Mouse (Mus musculus) lung, embryonic 14.5 days (tissue): ENCODE results near the gene Erbb2. TPM values are rescaled to one million over a fixed set of nuclear protein-coding genes. Genes with fewer than 3 reads are reported as not detected.
"Not testable (repeated sequence)": the region's sequence is repeated elsewhere in the genome, so short reads cannot be mapped to it uniquely, and the experiment has no call there.

Source experiments
- ATAC-seq: fragments of 200-750 bp; cut with Nextera tagmentation; 2 replicates; pipeline ENCODE4 v1.8.0; 2017; ENCODE audit warnings: mild to moderate bottlenecking, moderate TSS enrichment, moderate library complexity; ENCODE audit not compliant: insufficient read depth
- DNase-seq: peaks from one replicate; pipeline ENCODE4 v3.0.0-alpha.2; 2015
- H3K27ac ChIP-seq: fragments of 300-500 bp; sonication (generic); 2 replicates; pipeline ENCODE4 v1.5.1; 2014; ENCODE audit warnings: low read depth, mild to moderate bottlenecking, moderate library complexity
- H3K27me3 ChIP-seq: fragments of 300-500 bp; sonication (generic); 2 replicates; pipeline ENCODE4 v1.6.1; 2014; ENCODE audit warnings: low read length, control low read depth; ENCODE audit not compliant: insufficient read depth
- H3K36me3 ChIP-seq: fragments of 300-500 bp; sonication (generic); 2 replicates; pipeline ENCODE4 v1.6.1; 2014; ENCODE audit warnings: control low read depth; ENCODE audit not compliant: insufficient read depth
- H3K4me1 ChIP-seq: fragments of 300-500 bp; sonication (generic); 2 replicates; pipeline ENCODE4 v1.6.1; 2014; ENCODE audit warnings: antibody characterized with exemption, control low read depth; ENCODE audit not compliant: insufficient read depth
- H3K4me2 ChIP-seq: fragments of 300-500 bp; sonication (generic); 2 replicates; pipeline ENCODE4 v1.6.1; 2014; ENCODE audit warnings: mild to moderate bottlenecking
- H3K4me3 ChIP-seq: fragments of 300-500 bp; sonication (generic); 2 replicates; pipeline ENCODE4 v1.5.1; 2014; ENCODE audit warnings: low read depth, low read length
- H3K9ac ChIP-seq: fragments of 300-500 bp; sonication (generic); 2 replicates; pipeline ENCODE4 v1.6.1; 2014
- H3K9me3 ChIP-seq: fragments of 300-500 bp; sonication (generic); 2 replicates; pipeline ENCODE4 v1.6.1; 2016; ENCODE audit warnings: low read depth, low read length, control low read depth
- CTCF ChIP-seq: IDR thresholded peaks from 2 replicates; pipeline ENCODE4 v1.5.1; 2016; ENCODE audit warnings: antibody characterized with exemption, low read depth
- WGBS: fragments of 180-500 bp; shearing (Covaris S2); extraction: QIAGEN DNeasy Blood & Tissue Kit; methylation state at CpG from one replicate; pipeline ENCODE4 v1.1.7; 2014; 5-methylcytosine and 5-hydroxymethylcytosine counted together
- polyA plus RNA-seq: library from polyadenylated mRNA; unstranded; fragments of >200 nt; fragmentation: Nextera tagmentation; extraction: Ambion mirVana; gene quantifications from 2 replicates; pipeline ENCODE4 v1.2.1, GENCODE M21; 2014

Gene Erbb2
- polyA plus RNA-seq, 1 experiment from 2014 or later = 46.5 TPM

- Histone ChIP-seq H3K27ac (peak overlapping the region; percentile 42; the same call in 1 of the 2 replicates), H3K9ac (no peak overlapping the region), H3K27me3 (no peaks in the 10 kb centered on the region), H3K4me2 (no peak overlapping the region), H3K9me3 (no peaks in the 10 kb centered on the region), H3K4me3 (no peak overlapping the region), H3K4me1 (no peaks in the 10 kb centered on the region), H3K36me3 (peaks cover 66% of the 10 kb centered on the region)
- ATAC-seq (no peak), DNase-seq (no peak)
- WGBS = 76% methylated on average over 7 of the region's 7 CpGs
- TF ChIP-seq CTCF = no peak
These were observed 32.9 kb upstream of the Erbb2 start for GRCm38 (mm10) chr11:98379379-98379778.

GRCm38 (mm10) chr11:98380106-98380505, 32.2 kb upstream of the Erbb2 start:
- DNase-seq (no peak), ATAC-seq (no peak)
- Histone ChIP-seq H3K4me1 (no peaks in the 10 kb centered on the region), H3K27ac (no peak overlapping the region), H3K4me3 (no peak overlapping the region), H3K9me3 (no peaks in the 10 kb centered on the region), H3K4me2 (no peak overlapping the region), H3K9ac (peak overlapping the region; percentile 16; the same call in 1 of the 2 replicates), H3K36me3 (peaks cover 59% of the 10 kb centered on the region), H3K27me3 (peaks cover 5% of the 10 kb centered on the region; the same call in 1 of the 2 replicates)
- WGBS = 66% methylated on average over 6 of the region's 6 CpGs
- TF ChIP-seq CTCF = no peak

DNA sequence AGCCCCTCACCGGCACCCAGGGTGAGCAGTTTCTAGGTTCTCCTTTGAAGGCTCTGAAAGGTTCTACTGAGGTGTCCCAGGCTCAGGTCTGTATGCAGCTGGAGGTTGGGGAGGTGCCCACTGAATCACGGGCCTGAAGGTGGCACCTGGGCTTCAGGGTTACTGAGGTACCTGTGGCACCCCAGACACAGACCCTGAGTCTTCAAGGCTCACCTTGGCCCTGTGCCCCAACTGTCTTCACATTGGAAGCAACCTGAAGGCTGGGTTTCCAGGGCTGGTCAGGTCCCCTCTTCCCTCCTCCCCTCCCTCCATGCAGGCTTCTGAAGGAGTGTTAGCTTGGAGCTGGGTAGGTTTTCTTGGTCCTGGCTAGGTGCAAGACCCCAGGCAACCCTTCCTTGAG, 30.6 kb upstream of the Erbb2 start:
- Histone ChIP-seq H3K4me3 (no peak overlapping the region), H3K4me2 (no peak overlapping the region), H3K4me1 (no peaks in the 10 kb centered on the region), H3K36me3 (peaks cover 44% of the 10 kb centered on the region), H3K9me3 (no peaks in the 10 kb centered on the region), H3K27ac (no peak overlapping the region), H3K9ac (no peak overlapping the region), H3K27me3 (peaks cover 21% of the 10 kb centered on the region)
- 91% methylated on average over 2 of the region's 2 CpGs for WGBS
- no peak for ATAC-seq
- no peak for DNase-seq
- TF ChIP-seq CTCF = no peak

DNA sequence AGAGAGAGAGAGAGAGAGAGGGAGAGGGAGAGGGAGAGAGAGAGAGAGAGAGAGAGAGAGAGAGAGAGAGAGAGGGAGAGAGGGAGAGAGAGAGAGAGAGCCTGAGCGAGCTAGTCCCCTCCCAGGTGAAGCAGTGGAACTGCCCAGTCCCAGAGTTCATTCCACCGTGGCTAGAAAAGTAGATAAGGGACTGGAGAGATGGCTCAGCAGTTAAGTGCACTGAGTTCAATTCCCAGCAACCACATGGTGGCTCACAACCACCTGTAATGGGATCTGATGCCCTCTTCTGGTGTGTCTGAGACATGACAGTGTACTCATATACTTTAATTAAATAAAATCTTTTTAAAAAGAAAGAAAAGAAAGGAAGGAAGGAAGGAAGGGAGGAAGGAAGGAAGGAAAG, 29.9 kb upstream of the Erbb2 start:
- not testable (repeated sequence) for H3K4me3 ChIP-seq, H3K27ac ChIP-seq, H3K4me1 ChIP-seq, H3K4me2 ChIP-seq, H3K9me3 ChIP-seq, ATAC-seq, DNase-seq, H3K9ac ChIP-seq
- 11% methylated on average over 2 of the region's 2 CpGs for WGBS
- peak; percentile 19; the same call in 1 of the 2 replicates for TF ChIP-seq CTCF
- H3K36me3 ChIP-seq = peaks cover 36% of the 10 kb centered on the region
- H3K27me3 ChIP-seq = peaks cover 28% of the 10 kb centered on the region

GRCm38 (mm10) chr11:98383261-98384030, 28.8 kb upstream of the Erbb2 start, which contains the start of gene Tcap:
TSS of gene Tcap (plus strand) at chr11:98383811.
- TF ChIP-seq CTCF = no peak
- H3K4me3 ChIP-seq = no peak within 1 kb of the TSS
- ATAC-seq (no peak), DNase-seq (no peak)
- H3K27ac ChIP-seq = no peak within 1 kb of the TSS
- peaks cover 37% of the 10 kb centered on the region for H3K27me3 ChIP-seq
- no peaks in the 10 kb centered on the region for H3K9me3 ChIP-seq
- 54% methylated on average over 14 of the region's 14 CpGs for WGBS
- H3K4me1 ChIP-seq = no peaks in the 10 kb centered on the region
- H3K4me2 ChIP-seq = peak within 1 kb of the TSS; percentile 15; the same call in 1 of the 2 replicates
- no peak within 1 kb of the TSS for H3K9ac ChIP-seq
- peaks cover 26% of the 10 kb centered on the region for H3K36me3 ChIP-seq

GRCm38 (mm10) chr11:98384216-98384615, 28.1 kb upstream of the Erbb2 start:
- DNase-seq (no peak), ATAC-seq (no peak)
- Histone ChIP-seq H3K9ac (no peak overlapping the region), H3K4me2 (peak overlapping the region; percentile 15; the same call in 1 of the 2 replicates), H3K27ac (no peak overlapping the region), H3K27me3 (peaks cover 37% of the 10 kb centered on the region), H3K4me3 (no peak overlapping the region), H3K9me3 (no peaks in the 10 kb centered on the region), H3K36me3 (peaks cover 18% of the 10 kb centered on the region), H3K4me1 (no peaks in the 10 kb centered on the region)
- TF ChIP-seq CTCF = no peak
- WGBS = 72% methylated on average over 20 of the region's 20 CpGs

GRCm38 (mm10) chr11:98384721-98385637, 27.3 kb upstream of the Erbb2 start:
- Histone ChIP-seq H3K27me3 (peaks cover 38% of the 10 kb centered on the region), H3K4me3 (no peak overlapping the region), H3K9me3 (no peaks in the 10 kb centered on the region), H3K27ac (no peak overlapping the region), H3K4me2 (no peak overlapping the region), H3K9ac (no peak overlapping the region), H3K36me3 (peaks cover 10% of the 10 kb centered on the region), H3K4me1 (no peaks in the 10 kb centered on the region)
- 55% methylated on average over 8 of the region's 8 CpGs for WGBS
- TF ChIP-seq CTCF = no peak
- DNase-seq (no peak), ATAC-seq (no peak)
